ENCODE assay signal across 9 mouse cellular contexts in genomic region chr4:152345120-152345889, GRCm38 (mm10). TPM values are rescaled to one million over a fixed set of nuclear protein-coding genes. Genes with fewer than 3 reads are reported as not detected.
DNase-seq lines count a peak whose midpoint lies in the region; ATAC-seq lines count a peak whose summit lies in the region.
"Had no signal": no experiment of that assay in that cellular context is flagged by ENCODE, and none has a peak within 500 bp of the region (broad histone marks: within the 10 kb centered on the region; RNA-seq: fewer than 3 reads in every experiment).

No protein-coding gene starts in this region.

- H3K36me3 ChIP-seq in embryonic facial prominence, embryonic 13.5 days, result no peaks in the 10 kb centered on the region
- H3K36me3 ChIP-seq in embryonic facial prominence, embryonic 10.5 days (replicated peaks), result no peaks in the 10 kb centered on the region
- H3K36me3 ChIP-seq in embryonic facial prominence, embryonic 15.5 days, result no peaks in the 10 kb centered on the region
- no peaks in the 10 kb centered on the region for H3K36me3 ChIP-seq in liver, embryonic 13.5 days
- no peaks in the 10 kb centered on the region for H3K36me3 ChIP-seq in forebrain, embryonic 10.5 days (replicated peaks)

- H3K4me3 ChIP-seq in embryonic facial prominence, embryonic 13.5 days, result no peak overlapping the region
- H3K4me3 ChIP-seq in embryonic facial prominence, embryonic 10.5 days, result no peak overlapping the region
- H3K4me3 ChIP-seq in embryonic facial prominence, embryonic 15.5 days (replicated peaks), result no peak overlapping the region
- H3K4me3 ChIP-seq in liver, embryonic 13.5 days (replicated peaks), result no peak overlapping the region
- no peak overlapping the region for H3K4me3 ChIP-seq in forebrain, embryonic 10.5 days

- 50% methylated on average over 7 of the region's 7 CpGs for WGBS in embryonic facial prominence, embryonic 13.5 days
- WGBS in embryonic facial prominence, embryonic 10.5 days, result 57% methylated on average over 7 of the region's 7 CpGs
- WGBS in embryonic facial prominence, embryonic 15.5 days, result 46% methylated on average over 7 of the region's 7 CpGs
- WGBS in liver, embryonic 13.5 days (ENCODE audit: insufficient replicate concordance), result 38% methylated on average over 7 of the region's 7 CpGs
- 60% methylated on average over 7 of the region's 7 CpGs for WGBS in forebrain, embryonic 10.5 days

- no peak for DNase-seq in embryonic facial prominence, embryonic 10.5 days (ENCODE audit: low spot score)
- peak; percentile 77 for DNase-seq in 3134 (ENCODE audit: extremely low read depth, insufficient read length, low spot score)
- no peak for DNase-seq in liver, embryonic 13.5 days
- peak; percentile 30 for DNase-seq in ovary, postnatal 36 days (ENCODE audit: low spot score)
- no peak for DNase-seq in spleen, postnatal 4 days (ENCODE audit: low spot score in 2 of 2)
- DNase-seq in forebrain, embryonic 10.5 days (ENCODE audit: extremely low spot score, low spot score), result no peak

- 0 out of 2 replicates have a peak overlapping the region, but pooled peaks have one; percentile 16 for H3K9ac ChIP-seq in embryonic facial prominence, embryonic 13.5 days
- H3K9ac ChIP-seq in embryonic facial prominence, embryonic 15.5 days, result no peak overlapping the region
- no peak overlapping the region for H3K9ac ChIP-seq in liver, embryonic 13.5 days

- ATAC-seq in embryonic facial prominence, embryonic 13.5 days (ENCODE audit: insufficient number of reproducible peaks, insufficient read depth, low FRiP score, low TSS enrichment, low read depth), result peak; percentile 15; the same call in 1 of the 2 replicates
- peak; percentile 12; the same call in 1 of the 2 replicates for ATAC-seq in embryonic facial prominence, embryonic 15.5 days (ENCODE audit: insufficient number of reproducible peaks, low FRiP score, low TSS enrichment, low read depth)
- peak; percentile 71 for ATAC-seq in liver, embryonic 13.5 days (ENCODE audit: low read depth)

- H3K4me2 ChIP-seq in embryonic facial prominence, embryonic 13.5 days, result no peak overlapping the region
- no peak overlapping the region for H3K4me2 ChIP-seq in embryonic facial prominence, embryonic 15.5 days (replicated peaks)
- H3K4me2 ChIP-seq in liver, embryonic 13.5 days, result no peak overlapping the region

- peaks cover 73% of the 10 kb centered on the region for H3K27me3 ChIP-seq in embryonic facial prominence, embryonic 13.5 days
- H3K27me3 ChIP-seq in embryonic facial prominence, embryonic 10.5 days (replicated peaks; ENCODE audit: low read depth, poor library complexity, severe bottlenecking), result peaks cover 79% of the 10 kb centered on the region
- H3K27me3 ChIP-seq in embryonic facial prominence, embryonic 15.5 days, result peaks cover 56% of the 10 kb centered on the region
- H3K27me3 ChIP-seq in liver, embryonic 13.5 days, result peaks cover 70% of the 10 kb centered on the region
- peaks cover 79% of the 10 kb centered on the region for H3K27me3 ChIP-seq in forebrain, embryonic 10.5 days (ENCODE audit: poor library complexity, severe bottlenecking)

- peaks cover 8% of the 10 kb centered on the region for H3K4me1 ChIP-seq in embryonic facial prominence, embryonic 13.5 days
- peaks cover 32% of the 10 kb centered on the region for H3K4me1 ChIP-seq in embryonic facial prominence, embryonic 10.5 days
- peaks cover 9% of the 10 kb centered on the region; the same call in 1 of the 2 replicates for H3K4me1 ChIP-seq in embryonic facial prominence, embryonic 15.5 days
- peaks cover 21% of the 10 kb centered on the region for H3K4me1 ChIP-seq in liver, embryonic 13.5 days (replicated peaks)
- H3K4me1 ChIP-seq in forebrain, embryonic 10.5 days, result peaks cover 32% of the 10 kb centered on the region

- H3K27ac ChIP-seq in embryonic facial prominence, embryonic 13.5 days, result no peak overlapping the region
- no peak overlapping the region for H3K27ac ChIP-seq in embryonic facial prominence, embryonic 10.5 days (replicated peaks)
- H3K27ac ChIP-seq in embryonic facial prominence, embryonic 15.5 days (replicated peaks), result no peak overlapping the region
- no peak overlapping the region for H3K27ac ChIP-seq in liver, embryonic 13.5 days
- no peak overlapping the region for H3K27ac ChIP-seq in forebrain, embryonic 10.5 days

- H3K9me3 ChIP-seq in embryonic facial prominence, embryonic 13.5 days, result no peaks in the 10 kb centered on the region
- H3K9me3 ChIP-seq in embryonic facial prominence, embryonic 10.5 days, result no peaks in the 10 kb centered on the region
- no peaks in the 10 kb centered on the region for H3K9me3 ChIP-seq in embryonic facial prominence, embryonic 15.5 days (replicated peaks)
- no peaks in the 10 kb centered on the region for H3K9me3 ChIP-seq in liver, embryonic 13.5 days (replicated peaks)
- H3K9me3 ChIP-seq in forebrain, embryonic 10.5 days, result no peaks in the 10 kb centered on the region

RNA-seq across cellular contexts. Expression of gene Chd5, which starts 6.9 kb away (rescaled TPM):
- polyA plus RNA-seq in embryonic facial prominence, embryonic 13.5 days (2015; fragmentation: Nextera tagmentation; extraction: Ambion mirVana), result 2.5 and 2.6 TPM in 2 replicates
- polyA plus RNA-seq in embryonic facial prominence, embryonic 10.5 days (2016; fragmentation: Nextera tagmentation; extraction: Ambion mirVana), result 0.05 TPM in 2 replicates
- polyA plus RNA-seq in embryonic facial prominence, embryonic 15.5 days (2015; fragmentation: Nextera tagmentation; extraction: Ambion mirVana), result 0.76 and 1.2 TPM in 2 replicates
- 0.21 and 0.52 TPM in 2 replicates for polyA plus RNA-seq in liver, embryonic 13.5 days (2015; fragmentation: Nextera tagmentation; extraction: Ambion mirVana)
- 0.09 and 0.31 TPM in 2 replicates for polyA plus RNA-seq in forebrain, embryonic 10.5 days (2016; fragmentation: Nextera tagmentation; extraction: Ambion mirVana)

RNA-seq across cellular contexts. Expression of gene Rpl22, which starts 19.8 kb away (rescaled TPM):
- polyA plus RNA-seq in embryonic facial prominence, embryonic 13.5 days (2015; fragmentation: Nextera tagmentation; extraction: Ambion mirVana), result 447 and 449 TPM in 2 replicates
- polyA plus RNA-seq in embryonic facial prominence, embryonic 10.5 days (2016; fragmentation: Nextera tagmentation; extraction: Ambion mirVana), result 360 and 367 TPM in 2 replicates
- polyA plus RNA-seq in embryonic facial prominence, embryonic 15.5 days (2015; fragmentation: Nextera tagmentation; extraction: Ambion mirVana), result 342 and 365 TPM in 2 replicates
- 353 and 381 TPM in 2 replicates for polyA plus RNA-seq in liver, embryonic 13.5 days (2015; fragmentation: Nextera tagmentation; extraction: Ambion mirVana)
- polyA plus RNA-seq in forebrain, embryonic 10.5 days (2016; fragmentation: Nextera tagmentation; extraction: Ambion mirVana), result 363 and 368 TPM in 2 replicates

RNA-seq across cellular contexts. Expression of gene Rnf207, which starts 26.5 kb away (rescaled TPM):
- 0.72 and 1.3 TPM in 2 replicates for polyA plus RNA-seq in embryonic facial prominence, embryonic 13.5 days (2015; fragmentation: Nextera tagmentation; extraction: Ambion mirVana)
- polyA plus RNA-seq in embryonic facial prominence, embryonic 10.5 days (2016; fragmentation: Nextera tagmentation; extraction: Ambion mirVana), result 1.3 and 2.3 TPM in 2 replicates
- 0.23 and 0.72 TPM in 2 replicates for polyA plus RNA-seq in embryonic facial prominence, embryonic 15.5 days (2015; fragmentation: Nextera tagmentation; extraction: Ambion mirVana)
- 0.27 and 0.31 TPM in 2 replicates for polyA plus RNA-seq in liver, embryonic 13.5 days (2015; fragmentation: Nextera tagmentation; extraction: Ambion mirVana)
- 0.92 and 1.3 TPM in 2 replicates for polyA plus RNA-seq in forebrain, embryonic 10.5 days (2016; fragmentation: Nextera tagmentation; extraction: Ambion mirVana)

RNA-seq across cellular contexts. Expression of gene Icmt, which starts 48.3 kb away (rescaled TPM):
- polyA plus RNA-seq in embryonic facial prominence, embryonic 13.5 days (2015; fragmentation: Nextera tagmentation; extraction: Ambion mirVana), result 23.5 and 26.6 TPM in 2 replicates
- polyA plus RNA-seq in embryonic facial prominence, embryonic 10.5 days (2016; fragmentation: Nextera tagmentation; extraction: Ambion mirVana), result 29.5 and 30.2 TPM in 2 replicates
- 23.5 and 26.7 TPM in 2 replicates for polyA plus RNA-seq in embryonic facial prominence, embryonic 15.5 days (2015; fragmentation: Nextera tagmentation; extraction: Ambion mirVana)
- 7.9 and 8.6 TPM in 2 replicates for polyA plus RNA-seq in liver, embryonic 13.5 days (2015; fragmentation: Nextera tagmentation; extraction: Ambion mirVana)
- 23.3 and 26.1 TPM in 2 replicates for polyA plus RNA-seq in forebrain, embryonic 10.5 days (2016; fragmentation: Nextera tagmentation; extraction: Ambion mirVana)

RNA-seq across cellular contexts. Expression of gene Hes3, which starts 53.8 kb away (rescaled TPM):
- polyA plus RNA-seq in embryonic facial prominence, embryonic 13.5 days (2015; fragmentation: Nextera tagmentation; extraction: Ambion mirVana), result not detected in 2 replicates
- 0.10 and 2.3 TPM in 2 replicates for polyA plus RNA-seq in embryonic facial prominence, embryonic 10.5 days (2016; fragmentation: Nextera tagmentation; extraction: Ambion mirVana)
- not detected in 2 replicates for polyA plus RNA-seq in embryonic facial prominence, embryonic 15.5 days (2015; fragmentation: Nextera tagmentation; extraction: Ambion mirVana)
- not detected in 2 replicates for polyA plus RNA-seq in liver, embryonic 13.5 days (2015; fragmentation: Nextera tagmentation; extraction: Ambion mirVana)
- polyA plus RNA-seq in forebrain, embryonic 10.5 days (2016; fragmentation: Nextera tagmentation; extraction: Ambion mirVana), result 0.38 and 0.92 TPM in 2 replicates
- polyA plus RNA-seq: embryonic facial prominence, embryonic 14.5 days had no signal

Comparison
In these comparisons a context has a peak if more than half of its experiments do, and no peak if none do; other contexts are left out.
1. ATAC-seq: peak in every context shown above with its lines; median percentile 71 in liver, embryonic 13.5 days; 15 in embryonic facial prominence, embryonic 13.5 days; 12 in embryonic facial prominence, embryonic 15.5 days.
2. DNase-seq: peak in 3134 (single experiment) and ovary, postnatal 36 days (single experiment); none in embryonic facial prominence, embryonic 10.5 days (single experiment), liver, embryonic 13.5 days (single experiment), spleen, postnatal 4 days (0 of 2) and forebrain, embryonic 10.5 days (single experiment).